Mouse (Mus musculus) neural tube, embryonic 14.5 days (tissue): ENCODE results near the gene Gpc6. TPM values are rescaled to one million over a fixed set of nuclear protein-coding genes. Genes with fewer than 3 reads are reported as not detected.

Source experiments
- ATAC-seq: fragments of 200-750 bp; cut with Nextera tagmentation; 2 replicates; pipeline ENCODE4 v1.8.0; 2017; ENCODE audit warnings: low read depth, mild to moderate bottlenecking, moderate TSS enrichment, moderate library complexity
- H3K27ac ChIP-seq: fragments of 300-500 bp; sonication (generic); 2 replicates; pipeline ENCODE4 v1.5.1; 2014; ENCODE audit warnings: low read depth, mild to moderate bottlenecking, control low read depth, low read length, moderate library complexity, mixed read lengths
- H3K27me3 ChIP-seq: fragments of 300-500 bp; sonication (generic); 2 replicates; pipeline ENCODE4 v1.6.1; 2014; ENCODE audit warnings: low read length; ENCODE audit not compliant: control insufficient read depth, insufficient read depth
- H3K36me3 ChIP-seq: fragments of 300-500 bp; sonication (generic); 2 replicates; pipeline ENCODE4 v1.6.1; 2014; ENCODE audit warnings: low read length, mixed read lengths; ENCODE audit not compliant: control insufficient read depth, insufficient read depth
- H3K4me1 ChIP-seq: fragments of 300-500 bp; sonication (generic); 2 replicates; pipeline ENCODE4 v1.6.1; 2014; ENCODE audit warnings: low read length; ENCODE audit not compliant: control insufficient read depth, insufficient read depth
- H3K4me2 ChIP-seq: fragments of 300-500 bp; sonication (generic); 2 replicates; pipeline ENCODE4 v1.6.1; 2014; ENCODE audit warnings: mild to moderate bottlenecking, low read depth, low read length, control low read depth
- H3K4me3 ChIP-seq: fragments of 300-500 bp; sonication (generic); 2 replicates; pipeline ENCODE4 v1.5.1; 2014; ENCODE audit warnings: low read depth, low read length, control low read depth, mixed read lengths
- H3K9ac ChIP-seq: fragments of 300-500 bp; sonication (generic); replicated peaks from 2 replicates; pipeline ENCODE4 v1.6.1; 2014; ENCODE audit warnings: low read depth, mild to moderate bottlenecking, control low read depth, low read length, mixed read lengths
- H3K9me3 ChIP-seq: fragments of 300-500 bp; sonication (generic); 2 replicates; pipeline ENCODE4 v1.6.1; 2016; ENCODE audit warnings: low read length; ENCODE audit not compliant: control insufficient read depth
- WGBS: fragments of 180-500 bp; shearing (Covaris S2); extraction: QIAGEN DNeasy Blood & Tissue Kit; methylation state at CpG from one replicate; pipeline ENCODE4 v1.1.7; 2014; 5-methylcytosine and 5-hydroxymethylcytosine counted together
- polyA plus RNA-seq: library from polyadenylated mRNA; unstranded; fragments of >200 nt; fragmentation: Nextera tagmentation; extraction: Ambion mirVana; gene quantifications from 2 replicates; pipeline ENCODE4 v1.2.1, GENCODE M21; 2014

Gene Gpc6
- polyA plus RNA-seq, 1 experiment from 2014 or later: 20.8 TPM

- Histone ChIP-seq H3K36me3 (no peaks in the 10 kb centered on the region), H3K27me3 (no peaks in the 10 kb centered on the region), H3K9me3 (no peaks in the 10 kb centered on the region), H3K4me1 (no peaks in the 10 kb centered on the region), H3K9ac (no peak overlapping the region), H3K27ac (no peak overlapping the region), H3K4me3 (no peak overlapping the region), H3K4me2 (no peak overlapping the region)
- no peak for ATAC-seq
- WGBS: 70% methylated on average over 6 of the region's 6 CpGs
These were observed 573.7 kb downstream of the Gpc6 start for GRCm38 (mm10) chr14:117498785-117499184.

GRCm38 (mm10) chr14:117499354-117499753 lies 574.2 kb downstream of the Gpc6 start:
- no peaks in the 10 kb centered on the region for H3K9me3 ChIP-seq
- ATAC-seq: no peak
- no peaks in the 10 kb centered on the region for H3K27me3 ChIP-seq
- H3K4me2 ChIP-seq: no peak overlapping the region
- H3K4me3 ChIP-seq: no peak overlapping the region
- no peaks in the 10 kb centered on the region for H3K36me3 ChIP-seq
- no peak overlapping the region for H3K9ac ChIP-seq
- 62% methylated on average over 4 of the region's 4 CpGs for WGBS
- no peaks in the 10 kb centered on the region for H3K4me1 ChIP-seq
- no peak overlapping the region for H3K27ac ChIP-seq

GRCm38 (mm10) chr14:117514829-117515228 lies 589.7 kb downstream of the Gpc6 start:
- H3K9ac ChIP-seq: no peak overlapping the region
- no peaks in the 10 kb centered on the region for H3K27me3 ChIP-seq
- ATAC-seq: no peak
- H3K4me1 ChIP-seq: peaks cover 4% of the 10 kb centered on the region; the same call in 1 of the 2 replicates
- no peaks in the 10 kb centered on the region for H3K9me3 ChIP-seq
- H3K4me2 ChIP-seq: no peak overlapping the region
- no peak overlapping the region for H3K4me3 ChIP-seq
- no peaks in the 10 kb centered on the region for H3K36me3 ChIP-seq
- 72% methylated on average over 2 of the region's 2 CpGs for WGBS
- H3K27ac ChIP-seq: no peak overlapping the region

- H3K9ac ChIP-seq: no peak overlapping the region
- no peak overlapping the region for H3K4me3 ChIP-seq
- peaks cover 5% of the 10 kb centered on the region; the same call in 1 of the 2 replicates for H3K4me1 ChIP-seq
- ATAC-seq: peak; percentile 68
- no peak overlapping the region for H3K4me2 ChIP-seq
- H3K9me3 ChIP-seq: no peaks in the 10 kb centered on the region
- WGBS: 46% methylated on average over 8 of the region's 8 CpGs
- no peaks in the 10 kb centered on the region for H3K36me3 ChIP-seq
- no peaks in the 10 kb centered on the region for H3K27me3 ChIP-seq
- peak overlapping the region; percentile 25; the same call in 1 of the 2 replicates for H3K27ac ChIP-seq
These were observed 594.5 kb downstream of the Gpc6 start for GRCm38 (mm10) chr14:117519574-117519973.

GRCm38 (mm10) chr14:117520706-117521105 lies 595.6 kb downstream of the Gpc6 start:
- 94% methylated on average over 2 of the region's 2 CpGs for WGBS
- Histone ChIP-seq H3K9me3 (no peaks in the 10 kb centered on the region), H3K4me1 (peaks cover 5% of the 10 kb centered on the region; the same call in 1 of the 2 replicates), H3K36me3 (no peaks in the 10 kb centered on the region), H3K9ac (no peak overlapping the region), H3K27ac (no peak overlapping the region), H3K4me2 (no peak overlapping the region), H3K27me3 (no peaks in the 10 kb centered on the region), H3K4me3 (no peak overlapping the region)
- ATAC-seq: no peak

GRCm38 (mm10) chr14:117525133-117525532 lies 600.0 kb downstream of the Gpc6 start:
- H3K36me3 ChIP-seq: no peaks in the 10 kb centered on the region
- H3K27ac ChIP-seq: no peak overlapping the region
- H3K4me2 ChIP-seq: no peak overlapping the region
- H3K4me3 ChIP-seq: no peak overlapping the region
- H3K4me1 ChIP-seq: no peaks in the 10 kb centered on the region
- no peaks in the 10 kb centered on the region for H3K9me3 ChIP-seq
- no peak for ATAC-seq
- no peaks in the 10 kb centered on the region for H3K27me3 ChIP-seq
- 92% methylated on average over 6 of the region's 6 CpGs for WGBS
- H3K9ac ChIP-seq: no peak overlapping the region

GRCm38 (mm10) chr14:117527053-117527452 lies 601.9 kb downstream of the Gpc6 start:
- Histone ChIP-seq H3K4me2 (no peak overlapping the region), H3K27me3 (no peaks in the 10 kb centered on the region), H3K9ac (no peak overlapping the region), H3K36me3 (no peaks in the 10 kb centered on the region), H3K9me3 (no peaks in the 10 kb centered on the region), H3K4me1 (no peaks in the 10 kb centered on the region), H3K27ac (no peak overlapping the region), H3K4me3 (no peak overlapping the region)
- 74% methylated on average over 7 of the region's 7 CpGs for WGBS
- no peak for ATAC-seq

- H3K4me3 ChIP-seq: no peak overlapping the region
- no peak overlapping the region for H3K9ac ChIP-seq
- H3K4me2 ChIP-seq: no peak overlapping the region
- 74% methylated on average over 3 of the region's 3 CpGs for WGBS
- no peaks in the 10 kb centered on the region for H3K36me3 ChIP-seq
- no peaks in the 10 kb centered on the region for H3K9me3 ChIP-seq
- H3K27ac ChIP-seq: no peak overlapping the region
- no peaks in the 10 kb centered on the region for H3K27me3 ChIP-seq
- H3K4me1 ChIP-seq: no peaks in the 10 kb centered on the region
- no peak for ATAC-seq
These were observed 604.3 kb downstream of the Gpc6 start for GRCm38 (mm10) chr14:117529439-117529838.

GRCm38 (mm10) chr14:117552776-117553175 lies 627.7 kb downstream of the Gpc6 start:
- Histone ChIP-seq H3K4me3 (no peak overlapping the region), H3K4me2 (no peak overlapping the region), H3K9ac (no peak overlapping the region), H3K36me3 (no peaks in the 10 kb centered on the region), H3K4me1 (no peaks in the 10 kb centered on the region), H3K9me3 (no peaks in the 10 kb centered on the region), H3K27ac (no peak overlapping the region), H3K27me3 (no peaks in the 10 kb centered on the region)
- ATAC-seq: no peak
